Mouse (Mus musculus) erythroid progenitor cell, adult 5-6 weeks (primary cell): ENCODE measurements around the gene Tmem175. TPM values are rescaled to one million over a fixed set of nuclear protein-coding genes. Genes with fewer than 3 reads are reported as not detected.
"Not testable (repeated sequence)": the region's sequence is repeated elsewhere in the genome, so short reads cannot be mapped to it uniquely, and the experiment has no call there.

Experiments
- ATAC-seq: replicated peaks from 2 replicates; pipeline ENCODE4 v1.8.0; 2016; ENCODE audit warnings: moderate number of reproducible peaks, mild to moderate bottlenecking, moderate TSS enrichment, inconsistent platforms; ENCODE audit not compliant: poor library complexity, low FRiP score, severe bottlenecking
- total RNA-seq, 2 experiments: library from RNA; stranded (forward) in 1 of 2; stranded (reverse) in 1 of 2; fragments of 150-400 nt in 1 of 2; fragments of 186-747, 209-891 nt in 1 of 2; gene quantifications; 2 replicates each; pipeline versions ENCODE4 v1.2.3 to v1.2.4; 2015 to 2017; ENCODE audit warnings: low replicate concordance in 2 of 2

The Tmem175 gene
- 2.9 and 8.4 TPM in 2 replicates for total RNA-seq (2015; ENCODE audit: low replicate concordance)
- 2.8 and 7.9 TPM in 2 replicates for total RNA-seq (2017; ENCODE audit: low replicate concordance)

DNA sequence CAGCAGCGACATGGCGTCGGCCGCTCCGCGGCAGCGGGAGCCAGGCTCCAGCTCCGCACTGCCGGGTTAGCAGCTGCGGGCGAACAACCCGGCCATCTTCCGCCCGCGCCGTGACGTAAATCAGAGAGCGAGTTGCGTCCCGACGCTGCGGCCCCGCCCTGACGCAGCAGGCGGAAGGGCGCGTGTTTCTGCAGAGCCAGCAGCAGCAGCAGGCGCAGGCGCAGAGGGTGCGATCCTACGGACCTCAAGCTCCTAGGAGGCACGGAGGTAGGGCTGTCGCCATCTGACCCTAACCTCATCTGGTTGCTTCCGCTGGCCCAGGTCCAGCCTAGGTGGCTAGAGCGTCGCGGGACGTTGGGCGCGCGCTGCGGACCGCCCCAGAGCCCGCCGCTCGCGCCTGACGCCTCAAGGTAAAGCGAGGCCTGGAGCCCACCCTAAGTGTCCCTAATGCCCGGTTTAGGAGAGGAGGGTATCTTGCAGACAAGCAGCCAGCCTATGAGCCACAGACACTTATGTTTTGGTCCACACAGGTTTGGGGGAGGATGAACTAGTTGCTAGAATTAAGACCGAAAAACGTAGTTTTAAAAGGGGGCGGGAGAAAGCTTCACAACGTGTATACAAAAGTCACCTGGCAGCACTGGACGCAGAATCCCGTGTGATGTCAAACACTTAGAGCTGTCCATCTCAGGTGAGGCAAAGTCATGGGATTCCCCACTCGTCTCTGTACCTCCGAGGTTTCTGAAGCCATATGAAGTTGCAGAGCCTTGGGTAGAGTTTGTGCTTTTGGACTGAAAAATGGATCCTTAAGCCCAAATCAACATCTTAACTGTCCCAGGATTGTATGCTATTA lies at the start of gene Tmem175, which contains the start of gene Gak:
Gene Tmem175 (plus strand): TSS at position 137 of the 850 bp plus-strand sequence.
Gene Gak (minus strand): TSS at position 122 of the 850 bp plus-strand sequence.
- peak; percentile 97 for ATAC-seq

DNA sequence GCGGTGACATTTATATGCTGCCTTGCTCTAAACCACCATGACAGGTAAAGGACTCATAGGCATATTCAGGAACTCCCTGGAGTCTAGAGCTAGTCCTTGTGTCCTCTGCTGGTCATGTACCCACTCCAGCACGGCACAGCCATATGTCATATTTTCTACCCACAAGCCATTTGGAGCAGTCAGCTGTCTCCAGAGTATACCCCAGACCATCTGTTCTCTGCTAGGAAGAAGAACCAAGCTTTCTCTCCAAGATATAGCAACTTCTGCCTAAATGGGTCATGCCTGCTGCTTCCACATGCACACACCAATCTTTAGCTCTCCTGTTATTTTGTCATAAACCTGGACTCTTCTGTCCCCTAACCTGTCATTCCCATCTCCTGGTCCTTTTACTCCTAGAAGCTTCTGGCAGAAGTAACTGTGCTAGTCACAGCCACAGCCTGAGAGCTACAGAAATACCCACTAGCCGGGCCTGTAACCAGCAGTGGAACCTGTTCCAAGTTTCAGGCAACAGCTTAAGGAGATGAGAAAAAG lies 48.1 kb upstream of the Tmem175 start:
- ATAC-seq: no peak

DNA sequence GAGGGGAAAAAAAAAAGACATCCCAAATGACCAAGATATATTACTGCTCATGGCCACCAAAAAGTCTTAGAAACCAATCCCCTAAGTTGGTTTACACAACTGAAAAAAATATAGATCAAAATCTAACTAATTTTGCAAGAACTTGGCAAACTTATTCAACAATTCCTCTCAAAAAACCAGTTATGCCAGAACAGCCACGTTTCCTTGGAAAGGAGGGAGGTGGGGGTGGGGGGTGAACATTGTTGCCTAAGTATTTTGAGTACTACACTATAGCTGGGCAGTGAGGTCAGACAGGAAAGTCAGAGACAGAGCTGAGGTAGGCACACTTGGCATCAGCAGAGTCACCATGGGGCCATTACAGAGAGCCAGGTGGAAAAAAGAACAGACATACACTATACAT lies 29.6 kb upstream of the Tmem175 start:
- ATAC-seq: no peak

DNA sequence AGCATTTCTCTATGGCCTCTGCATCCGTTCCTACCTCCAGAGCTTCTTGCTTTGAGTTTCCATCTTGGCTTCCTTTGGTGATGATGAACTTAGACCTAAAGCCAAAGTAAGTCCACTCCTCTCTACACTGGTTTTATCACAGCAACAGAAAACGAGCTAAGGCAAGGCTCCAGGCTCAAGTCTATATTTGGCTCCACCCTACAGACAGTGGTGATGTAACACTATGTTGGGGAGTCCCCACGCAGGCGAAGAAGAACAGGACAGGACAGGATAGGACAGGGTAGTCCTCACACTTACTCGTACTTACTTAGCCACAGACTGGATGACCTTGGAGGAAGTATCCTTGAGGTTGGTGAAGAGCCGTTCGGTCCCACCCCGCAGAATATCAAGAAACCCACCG lies 27.0 kb upstream of the Tmem175 start:
- no peak for ATAC-seq

DNA sequence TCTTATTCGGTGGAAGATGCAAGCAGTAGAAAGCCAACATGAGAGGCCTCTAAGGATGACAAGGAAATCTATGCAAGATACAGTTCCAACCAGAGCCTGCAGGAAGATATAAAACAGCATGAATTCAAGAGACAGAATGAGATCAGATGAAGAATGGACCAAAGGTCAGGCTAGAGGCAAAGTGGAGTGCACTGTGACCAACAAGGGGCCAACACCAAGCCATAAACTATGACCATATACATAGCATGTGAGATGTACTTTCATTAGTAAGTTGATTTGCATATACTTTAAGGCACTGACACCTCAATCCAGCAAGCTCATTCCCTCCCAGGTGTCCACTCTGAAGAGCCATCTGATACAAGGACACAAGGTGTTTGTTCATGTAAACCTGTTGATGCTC lies 19.1 kb upstream of the Tmem175 start:
- ATAC-seq: no peak

DNA sequence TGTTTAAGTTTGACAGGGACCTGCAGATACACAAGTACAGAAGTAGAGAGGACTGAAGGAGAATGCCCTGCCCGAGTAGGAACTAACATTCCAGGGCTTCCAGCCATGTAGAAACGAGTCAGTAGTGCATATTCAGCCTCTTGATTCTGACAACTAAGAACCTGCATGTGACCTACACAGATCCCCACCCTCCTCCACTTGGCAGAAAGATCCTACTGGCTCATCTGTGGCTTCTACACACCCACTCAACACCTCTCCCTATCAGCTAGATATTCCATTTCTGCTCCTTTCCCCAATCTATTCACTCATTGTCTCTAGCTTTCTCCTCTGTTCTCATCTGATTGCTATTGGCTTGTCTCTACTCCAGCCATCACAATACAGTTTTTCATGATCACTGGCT lies 7.7 kb upstream of the Tmem175 start:
- ATAC-seq: no peak

DNA sequence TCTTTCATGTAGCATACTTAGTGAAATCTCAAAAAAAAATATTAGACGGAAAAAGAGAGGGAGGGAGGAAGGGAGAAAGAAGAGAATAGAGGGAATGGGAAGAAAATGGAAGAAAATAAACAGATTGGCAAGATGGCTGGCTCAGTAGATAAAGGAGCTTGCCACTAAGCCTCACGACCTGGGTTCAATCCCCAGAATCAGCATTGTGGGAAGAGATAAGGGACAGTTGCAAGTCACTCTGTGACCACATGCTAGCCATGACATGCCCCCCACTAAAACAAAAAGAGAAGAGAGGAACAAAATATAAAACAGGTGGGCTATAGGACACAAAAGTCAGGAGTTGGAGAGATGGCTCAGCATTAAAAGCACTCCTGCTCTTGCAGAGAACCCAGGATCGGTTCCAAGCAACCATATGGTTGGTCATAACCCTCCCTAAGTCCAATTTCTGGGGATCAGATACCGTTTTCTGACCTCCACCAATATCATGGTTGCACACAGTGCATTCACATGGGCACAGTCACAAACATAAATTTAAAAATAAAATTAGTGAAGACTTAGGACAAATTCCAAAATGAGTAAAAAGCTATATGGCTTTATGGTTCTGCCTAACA lies 3.4 kb upstream of the Tmem175 start:
- ATAC-seq: no peak

DNA sequence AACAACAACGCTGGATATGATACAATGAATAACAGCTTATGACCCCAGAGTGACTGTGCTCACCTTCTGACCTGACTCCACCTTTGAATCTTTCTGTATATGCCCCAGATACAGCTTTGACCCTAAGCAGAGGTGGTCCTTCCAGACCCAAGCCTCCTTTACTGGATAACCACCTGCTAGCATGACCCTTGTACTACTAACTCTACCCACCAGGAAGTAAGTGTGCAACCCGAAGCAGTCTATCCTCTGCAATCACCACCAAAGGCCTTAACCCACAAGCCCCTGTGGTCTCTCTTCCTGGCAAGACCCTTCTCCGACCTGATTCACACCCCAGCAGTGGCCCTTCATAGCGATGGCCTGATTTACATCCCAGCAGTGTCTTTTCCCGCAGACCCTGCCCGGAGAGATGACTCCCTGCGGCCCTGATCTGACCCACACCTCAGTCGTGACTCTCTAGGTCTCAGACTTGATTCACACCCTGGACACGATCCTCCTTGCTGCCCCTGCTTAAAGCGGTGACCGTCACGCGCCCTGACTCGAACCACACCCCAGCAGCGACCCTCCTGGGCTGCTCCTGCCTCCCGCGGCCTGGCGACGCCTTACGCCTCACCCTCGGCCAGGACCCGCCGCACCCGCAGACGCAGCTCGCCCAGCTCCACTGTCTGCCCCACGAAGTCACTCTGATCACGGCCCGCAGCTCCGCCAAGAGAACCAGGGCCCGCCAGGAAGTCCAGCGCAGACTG lies 508 bp upstream of the Tmem175 start:
- ATAC-seq: peak; percentile 76

DNA sequence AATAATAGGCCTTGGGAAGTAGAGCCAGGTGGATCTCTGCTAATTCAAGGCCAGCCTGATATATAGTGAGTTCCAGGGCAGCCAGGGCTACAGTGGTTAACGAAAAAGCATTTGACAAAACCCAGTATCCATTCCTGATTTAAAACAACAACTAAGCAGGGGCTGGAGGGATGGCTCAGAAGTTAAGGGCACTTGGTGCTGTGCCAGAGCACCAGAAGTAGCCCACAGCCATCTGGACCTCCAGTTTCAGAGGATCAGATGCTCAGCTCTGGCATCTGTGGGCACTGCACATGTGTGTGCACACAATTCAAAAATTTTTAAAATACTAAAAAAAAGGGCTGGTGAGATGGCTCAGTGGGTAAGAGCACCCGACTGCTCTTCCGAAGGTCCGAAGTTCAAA lies 4.1 kb downstream of the Tmem175 start:
- no peak for ATAC-seq

DNA sequence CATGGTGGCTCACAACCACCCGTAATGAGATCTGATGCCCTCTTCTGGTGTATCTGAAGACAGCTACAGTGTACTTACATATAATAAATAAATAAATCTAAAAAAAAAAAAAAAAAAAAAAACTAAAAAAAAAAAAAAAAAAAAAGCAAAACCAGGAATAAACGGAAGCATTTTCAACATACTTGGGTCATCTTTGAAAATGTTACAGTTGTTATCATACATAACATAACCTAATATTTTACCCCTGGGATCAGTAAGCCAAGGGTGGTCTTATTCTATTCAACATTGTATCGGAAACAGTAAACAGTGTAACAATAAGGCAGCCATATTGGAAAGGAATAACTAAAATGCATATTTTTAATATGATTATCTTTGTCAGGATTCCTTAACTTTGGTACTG lies 4.5 kb downstream of the Tmem175 start:
- not testable (repeated sequence) for ATAC-seq

DNA sequence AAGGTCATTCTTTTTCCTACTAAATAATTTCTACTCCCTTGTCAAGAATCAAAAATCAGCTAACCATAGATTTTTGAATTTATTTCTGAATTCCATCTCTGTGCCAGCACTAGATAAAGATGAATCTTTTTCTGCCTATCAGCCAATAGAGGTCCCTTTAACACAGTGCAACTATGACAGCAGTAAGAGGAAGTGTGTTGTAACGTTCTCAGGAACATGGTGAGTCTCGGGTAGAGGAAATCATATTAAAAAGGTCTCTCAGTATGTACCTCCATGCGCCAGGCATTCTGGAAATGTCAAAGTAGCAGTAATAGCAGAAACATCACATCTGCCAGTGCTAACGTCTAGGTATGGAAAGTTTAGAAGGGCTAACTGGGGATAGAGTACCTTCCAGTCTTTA lies 6.6 kb downstream of the Tmem175 start:
- no peak for ATAC-seq

DNA sequence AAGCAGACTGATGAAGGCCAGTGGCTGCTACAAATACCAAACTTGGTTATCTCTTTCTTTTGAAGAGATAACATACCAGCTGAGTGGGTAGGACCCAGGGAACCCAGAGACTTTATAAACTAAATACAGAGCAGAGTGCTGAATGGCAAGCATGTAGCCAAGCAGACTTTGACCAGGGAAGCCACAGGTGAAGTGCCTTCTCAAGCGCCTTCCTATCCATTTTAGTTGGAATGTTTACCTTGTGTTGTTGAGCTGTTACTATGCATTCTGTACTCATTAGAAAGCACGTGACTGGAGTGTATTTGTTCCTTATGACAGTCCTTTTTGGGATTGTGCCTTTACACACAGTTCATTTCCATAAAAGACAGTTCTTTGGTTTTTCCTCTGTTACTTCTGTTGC lies 14.1 kb downstream of the Tmem175 start:
- ATAC-seq: no peak

DNA sequence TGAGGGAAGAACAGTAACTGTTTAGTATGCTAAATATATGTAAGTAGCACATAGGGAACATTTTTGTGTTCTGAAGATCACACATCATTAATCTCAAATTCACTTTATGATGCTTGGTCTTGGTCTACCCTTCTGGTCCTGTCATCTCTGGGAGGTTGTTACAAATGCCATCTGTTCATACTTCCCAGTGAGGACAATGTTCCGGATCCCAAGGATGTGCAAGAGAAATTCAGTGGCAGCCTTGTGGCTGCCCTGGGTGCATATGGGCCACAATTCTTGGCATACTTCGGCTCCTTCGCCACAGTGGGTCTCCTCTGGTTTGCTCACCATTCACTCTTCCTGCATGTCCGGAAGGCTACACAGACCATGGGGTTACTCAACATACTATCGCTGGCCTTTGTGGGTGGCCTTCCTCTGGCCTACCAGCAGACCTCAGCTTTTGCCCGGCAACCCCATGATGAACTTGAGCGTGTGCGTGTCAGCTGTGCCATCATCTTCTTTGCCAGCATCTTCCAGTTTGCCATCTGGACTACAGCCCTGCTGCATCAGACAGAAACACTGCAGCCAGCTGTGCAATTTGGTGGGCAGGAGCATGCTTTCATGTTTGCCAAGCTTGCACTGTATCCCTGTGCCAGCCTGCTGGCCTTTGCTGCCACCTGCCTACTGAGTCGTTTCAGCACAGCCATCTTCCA lies 16.2 kb downstream of the Tmem175 start:
- no peak for ATAC-seq

DNA sequence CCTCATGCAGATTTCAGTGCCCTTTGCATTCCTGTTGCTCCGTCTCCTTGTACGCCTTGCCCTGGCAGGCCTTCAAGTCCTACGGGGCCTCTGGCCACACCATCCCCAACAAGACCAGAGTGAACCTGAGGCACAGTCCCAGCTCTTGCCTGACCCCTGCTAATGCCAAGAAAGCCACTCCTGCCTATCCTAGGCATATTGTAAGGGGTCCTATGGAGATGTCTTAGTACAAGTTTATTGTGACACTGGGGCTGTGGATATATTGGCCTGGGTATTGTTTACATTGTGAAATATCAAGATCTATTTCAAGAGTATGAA lies 16.7 kb downstream of the Tmem175 start:
- ATAC-seq: no peak

DNA sequence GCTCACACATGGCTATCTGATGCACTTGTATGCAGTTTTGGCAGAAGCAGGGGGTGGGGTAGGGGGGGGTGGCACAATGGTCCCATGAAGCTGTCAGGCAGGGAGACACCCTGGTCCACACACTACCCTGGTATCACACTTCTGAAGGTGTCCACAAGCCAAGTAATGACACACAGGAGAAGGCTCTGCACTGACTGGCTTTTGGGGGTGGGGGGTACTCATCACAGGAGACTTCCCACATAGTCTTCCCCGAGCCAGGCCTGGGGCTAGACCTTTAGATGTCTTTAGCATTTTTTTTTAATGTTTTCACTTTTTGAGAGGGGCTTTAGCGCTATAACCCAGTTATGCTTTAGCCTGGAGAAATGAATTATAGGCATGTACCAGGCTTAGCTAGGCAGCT lies 17.7 kb downstream of the Tmem175 start:
- no peak for ATAC-seq

DNA sequence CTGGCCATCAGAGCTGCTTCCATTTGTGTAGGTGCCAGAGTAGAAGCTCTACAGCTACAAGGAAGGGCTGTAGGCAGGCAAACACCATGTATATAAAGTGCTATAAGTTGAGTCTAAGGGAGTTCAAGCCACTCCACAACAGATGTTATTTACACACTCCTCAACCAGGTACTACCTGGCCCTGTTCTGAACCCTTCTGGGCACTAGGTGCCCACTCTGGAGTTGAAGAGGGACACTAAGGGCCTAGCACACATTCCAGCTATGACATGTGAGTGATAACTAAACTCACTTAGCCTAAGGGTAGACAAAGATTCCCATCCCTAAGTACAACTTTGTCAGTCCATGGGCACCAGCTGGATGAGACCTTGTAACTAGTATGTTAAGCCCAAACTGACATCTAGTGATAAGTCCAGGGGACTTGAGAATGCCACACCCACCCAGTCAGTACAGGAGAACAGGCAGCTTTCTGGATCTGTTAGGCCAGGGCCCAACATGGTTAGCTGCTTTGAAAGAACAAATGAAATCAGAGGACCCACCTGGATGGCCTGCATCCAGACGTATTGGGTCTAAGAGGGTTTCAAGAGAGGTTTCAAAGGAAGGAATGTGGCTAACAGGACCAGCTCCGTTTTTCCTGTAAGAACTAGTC lies 18.4 kb downstream of the Tmem175 start:
- no peak for ATAC-seq

DNA sequence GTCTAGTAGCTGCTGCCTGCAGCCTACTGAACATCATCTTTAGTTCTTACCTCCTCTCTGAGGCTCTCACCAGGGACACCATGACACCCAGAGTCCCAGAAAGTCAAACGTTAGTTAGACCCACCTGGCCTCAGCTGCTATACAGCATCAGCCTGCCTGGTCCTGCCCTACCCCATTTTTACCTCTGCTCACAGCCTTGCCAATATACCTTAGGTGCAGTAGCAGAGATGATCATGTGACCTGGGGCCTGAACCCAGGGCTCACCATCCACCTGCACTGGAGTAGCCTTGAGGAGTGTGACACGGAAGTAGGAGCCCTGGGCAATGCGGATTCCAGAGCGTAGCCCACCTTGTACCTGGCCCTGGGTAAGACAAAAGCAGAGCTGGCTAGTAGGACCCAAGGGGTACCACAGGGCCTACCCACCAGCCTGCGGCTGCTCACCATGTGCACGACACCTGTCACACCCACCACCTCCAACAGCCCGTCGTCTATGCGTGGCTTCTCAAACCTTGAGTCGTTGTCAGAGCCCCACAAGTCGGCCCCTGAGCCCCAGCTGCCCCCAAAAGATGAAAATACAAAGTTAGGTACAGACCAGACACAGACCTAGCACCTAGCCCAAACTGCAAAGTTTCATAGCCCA lies 19.5 kb downstream of the Tmem175 start:
- no peak for ATAC-seq

DNA sequence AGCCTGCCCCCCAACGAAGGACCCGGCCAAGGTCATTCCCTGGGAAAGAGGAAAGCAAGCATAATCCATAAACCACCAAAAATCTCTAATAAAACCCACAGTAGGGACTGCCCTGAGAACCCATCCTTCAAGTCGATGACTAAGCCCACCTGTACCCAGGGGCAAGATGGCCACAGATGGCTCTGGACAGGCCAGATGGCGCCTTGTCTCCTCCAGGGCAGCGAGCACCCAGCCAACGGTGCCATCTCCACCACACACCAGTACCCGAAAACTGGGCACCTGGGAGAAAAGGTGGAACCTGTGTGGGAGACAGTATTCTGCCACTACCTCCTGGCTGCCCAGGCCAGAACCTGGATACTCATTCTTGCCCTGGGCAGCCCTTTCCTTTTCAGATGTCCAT lies 20.8 kb downstream of the Tmem175 start:
- no peak for ATAC-seq

DNA sequence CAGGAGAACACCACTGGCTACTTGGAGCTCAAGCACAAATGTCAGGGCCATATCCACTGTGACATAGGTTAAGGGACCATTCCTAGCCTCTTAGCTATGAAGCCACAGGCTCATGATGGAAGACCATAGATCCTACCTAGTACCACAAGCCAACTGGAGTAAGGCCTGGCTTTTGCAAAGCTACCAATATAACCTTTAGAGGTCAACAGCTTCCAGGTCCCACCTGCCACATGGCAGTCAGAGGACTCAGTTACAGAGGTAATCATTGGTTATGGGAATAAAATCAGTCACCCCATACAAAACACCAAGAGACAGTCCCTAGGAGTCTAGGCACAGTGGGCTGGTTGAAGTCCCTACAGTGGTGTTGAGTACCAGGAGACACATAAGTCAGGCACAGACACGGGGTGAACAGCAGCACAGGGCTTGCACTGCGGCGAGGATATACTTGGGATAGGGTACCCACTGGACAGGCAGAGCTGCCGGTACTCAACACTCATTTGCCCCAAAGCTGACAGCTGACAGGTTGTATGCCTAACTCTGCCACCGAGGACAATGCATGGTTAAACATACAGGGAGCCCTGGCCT lies 21.7 kb downstream of the Tmem175 start:
- ATAC-seq: no peak
